Mouse (Mus musculus) limb, embryonic 13.5 days (tissue): ENCODE results near the gene Palm3. TPM values are rescaled to one million over a fixed set of nuclear protein-coding genes. Genes with fewer than 3 reads are reported as not detected.
"Not testable (repeated sequence)": the region's sequence is repeated elsewhere in the genome, so short reads cannot be mapped to it uniquely, and the experiment has no call there.

Experiments used
- ATAC-seq: fragments of 200-750 bp; cut with Nextera tagmentation; 2 replicates; pipeline ENCODE4 v1.8.0; 2017; ENCODE audit warnings: low read depth, moderate number of reproducible peaks, moderate TSS enrichment; ENCODE audit not compliant: low FRiP score
- H3K27ac ChIP-seq: fragments of 300-500 bp; sonication (generic); 2 replicates; pipeline ENCODE4 v1.5.1; 2015; ENCODE audit warnings: inconsistent platforms, mild to moderate bottlenecking, moderate library complexity
- H3K27me3 ChIP-seq: fragments of 300-500 bp; sonication (generic); 2 replicates; pipeline ENCODE4 v1.6.1; 2015; ENCODE audit warnings: mild to moderate bottlenecking, inconsistent platforms
- H3K36me3 ChIP-seq: fragments of 300-500 bp; sonication (generic); 2 replicates; pipeline ENCODE4 v1.6.1; 2015; ENCODE audit warnings: inconsistent platforms, mild to moderate bottlenecking, moderate library complexity
- H3K4me1 ChIP-seq: fragments of 300-500 bp; sonication (generic); 2 replicates; pipeline ENCODE4 v1.6.1; 2015; ENCODE audit warnings: inconsistent platforms
- H3K4me2 ChIP-seq: fragments of 300-500 bp; sonication (generic); replicated peaks from 2 replicates; pipeline ENCODE4 v1.6.1; 2015; ENCODE audit warnings: inconsistent platforms, mild to moderate bottlenecking, moderate library complexity
- H3K4me3 ChIP-seq: fragments of 300-500 bp; sonication (generic); 2 replicates; pipeline ENCODE4 v1.5.1; 2015; ENCODE audit warnings: moderate library complexity, mild to moderate bottlenecking, inconsistent platforms
- H3K9ac ChIP-seq: fragments of 300-500 bp; sonication (generic); 2 replicates; pipeline ENCODE4 v1.6.1; 2015; ENCODE audit warnings: mild to moderate bottlenecking, inconsistent platforms
- H3K9me3 ChIP-seq: fragments of 300-500 bp; sonication (generic); 2 replicates; pipeline ENCODE4 v1.6.1; 2016; ENCODE audit warnings: inconsistent platforms
- WGBS: fragments of 180-500 bp; shearing (Covaris S2); methylation state at CpG from one replicate; pipeline ENCODE4 v1.1.7; 2015; 5-methylcytosine and 5-hydroxymethylcytosine counted together
- polyA plus RNA-seq: library from polyadenylated mRNA; unstranded; fragments of >200 nt; fragmentation: Nextera tagmentation; extraction: Ambion mirVana; gene quantifications from 2 replicates; pipeline ENCODE4 v1.2.1, GENCODE M21; 2015

Gene Palm3
- polyA plus RNA-seq, 1 experiment from 2014 or later: 6.6 TPM

DNA sequence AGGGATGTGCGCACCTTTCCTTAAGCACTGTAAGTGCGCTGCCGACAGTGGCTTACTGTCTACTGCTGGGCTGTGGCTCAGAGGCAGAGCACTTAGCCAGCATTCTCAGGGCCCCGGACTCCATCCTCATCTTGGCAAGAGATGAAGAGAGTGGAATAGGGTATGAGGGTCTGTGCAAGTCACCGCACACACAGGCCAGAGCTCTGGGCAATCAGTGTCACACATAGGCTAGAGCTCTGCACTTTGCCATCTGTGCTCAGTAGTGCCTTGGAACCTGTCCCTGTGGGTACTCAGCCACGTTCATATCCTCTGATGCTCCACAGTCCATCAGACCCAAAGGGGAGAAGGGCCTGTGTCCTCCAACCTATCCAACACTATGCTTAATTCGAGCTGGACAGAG is 39.7 kb upstream of the Palm3 start:
- H3K9me3 ChIP-seq: no peaks in the 10 kb centered on the region
- 94% methylated on average over 7 of the region's 7 CpGs for WGBS
- no peaks in the 10 kb centered on the region for H3K27me3 ChIP-seq

DNA sequence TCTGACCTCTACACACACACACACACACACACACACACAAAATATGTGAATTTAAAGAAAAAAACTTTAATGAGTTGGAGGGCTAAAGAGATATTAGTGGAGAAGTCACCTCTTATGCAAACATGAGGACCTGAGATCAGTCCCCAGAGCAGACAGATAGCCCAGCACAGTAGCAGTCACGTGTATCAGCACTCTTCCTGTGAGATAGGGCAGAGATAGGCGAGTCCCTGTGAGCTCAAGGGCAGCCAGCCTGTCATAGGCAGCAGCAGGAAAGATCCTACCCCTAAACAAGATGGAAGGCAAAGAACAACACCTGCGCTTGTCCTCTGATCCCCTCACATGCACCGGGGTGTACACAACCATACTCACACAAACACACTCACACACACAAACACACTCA is 38.8 kb upstream of the Palm3 start:
- Histone ChIP-seq H3K27me3 (no peaks in the 10 kb centered on the region), H3K27ac (no peak overlapping the region), H3K9ac (no peak overlapping the region), H3K4me2 (no peak overlapping the region), H3K4me3 (no peak overlapping the region), H3K9me3 (no peaks in the 10 kb centered on the region), H3K36me3 (peaks cover 88% of the 10 kb centered on the region), H3K4me1 (peaks cover 11% of the 10 kb centered on the region)
- ATAC-seq: no peak
- WGBS: 91% methylated on average over 4 of the region's 4 CpGs

More for the DNA sequence above, 39.7 kb upstream of the Palm3 start:
- no peak for ATAC-seq
- Histone ChIP-seq H3K4me3 (no peak overlapping the region), H3K27ac (no peak overlapping the region), H3K4me1 (peaks cover 20% of the 10 kb centered on the region), H3K9ac (no peak overlapping the region), H3K4me2 (no peak overlapping the region), H3K36me3 (peaks cover 79% of the 10 kb centered on the region)

DNA sequence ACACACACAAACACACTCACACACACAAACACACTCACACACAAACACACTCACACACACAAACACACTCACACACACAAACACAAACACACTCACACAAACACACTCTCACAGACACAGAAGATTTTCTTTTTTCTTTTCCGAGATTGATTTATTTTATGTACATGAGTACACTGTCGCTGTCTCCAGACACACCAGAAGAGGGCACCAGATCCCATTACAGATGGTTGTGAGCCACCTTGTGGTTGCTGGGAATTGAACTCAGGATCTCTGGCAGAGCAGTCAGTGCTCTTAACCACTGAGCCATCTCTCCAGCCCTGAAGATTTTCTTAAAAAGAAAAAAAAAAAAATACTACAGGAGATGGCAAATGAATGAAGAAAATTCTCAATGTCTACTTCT is 38.0 kb upstream of the Palm3 start:
- not testable (repeated sequence) for H3K4me1 ChIP-seq, H3K4me3 ChIP-seq, H3K4me2 ChIP-seq, H3K9ac ChIP-seq, ATAC-seq, H3K9me3 ChIP-seq, H3K27me3 ChIP-seq, H3K27ac ChIP-seq
- peaks cover 92% of the 10 kb centered on the region for H3K36me3 ChIP-seq
- 88% methylated on average over 2 of the region's 2 CpGs for WGBS

DNA sequence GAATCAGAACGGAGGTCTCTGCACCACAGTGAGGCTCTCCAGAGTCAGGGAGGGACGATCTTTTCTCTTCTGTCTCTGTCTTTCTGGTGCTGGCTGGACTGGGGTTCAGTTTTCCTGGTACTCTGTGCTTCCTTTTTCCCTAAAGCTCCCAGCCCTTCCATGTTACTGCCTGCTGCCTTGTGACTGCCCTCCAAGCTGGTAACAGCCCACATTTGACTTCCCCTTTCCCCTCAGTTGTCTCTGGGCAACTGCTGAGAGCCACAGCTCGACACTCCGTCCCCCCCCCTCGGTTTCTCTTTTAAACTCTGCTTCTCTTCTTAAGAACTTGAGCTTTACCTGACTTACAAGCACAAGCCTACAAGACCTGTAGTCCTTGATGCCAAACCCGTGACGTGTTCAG is 32.0 kb upstream of the Palm3 start:
- H3K4me2 ChIP-seq: no peak overlapping the region
- H3K9ac ChIP-seq: no peak overlapping the region
- H3K36me3 ChIP-seq: peaks cover 93% of the 10 kb centered on the region
- H3K27me3 ChIP-seq: no peaks in the 10 kb centered on the region
- no peaks in the 10 kb centered on the region for H3K9me3 ChIP-seq
- H3K4me1 ChIP-seq: no peaks in the 10 kb centered on the region
- no peak for ATAC-seq
- 89% methylated on average over 7 of the region's 7 CpGs for WGBS
- H3K4me3 ChIP-seq: no peak overlapping the region
- no peak overlapping the region for H3K27ac ChIP-seq

DNA sequence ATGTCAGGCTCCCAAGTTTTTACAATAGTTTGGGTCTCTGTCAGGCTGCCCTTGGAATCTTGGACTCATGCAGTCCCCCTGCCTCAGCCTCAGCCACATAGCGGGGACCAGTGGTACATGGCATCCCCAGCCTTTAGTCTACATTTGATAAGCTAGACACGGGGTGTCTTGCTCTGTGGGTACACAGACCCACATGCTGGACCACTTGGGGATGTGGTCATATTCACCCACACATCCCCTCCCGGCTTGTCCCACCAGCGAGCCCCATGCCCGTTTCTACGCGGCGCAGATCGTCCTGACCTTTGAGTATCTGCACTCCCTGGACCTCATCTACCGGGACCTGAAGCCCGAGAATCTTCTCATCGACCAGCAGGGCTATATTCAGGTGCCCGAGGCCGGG is 31.1 kb upstream of the Palm3 start:
- Histone ChIP-seq H3K9ac (no peak overlapping the region), H3K4me2 (no peak overlapping the region), H3K4me3 (no peak overlapping the region), H3K9me3 (no peaks in the 10 kb centered on the region), H3K27me3 (no peaks in the 10 kb centered on the region), H3K27ac (no peak overlapping the region), H3K36me3 (peaks cover 93% of the 10 kb centered on the region), H3K4me1 (no peaks in the 10 kb centered on the region)
- no peak for ATAC-seq
- 94% methylated on average over 14 of the region's 14 CpGs for WGBS

DNA sequence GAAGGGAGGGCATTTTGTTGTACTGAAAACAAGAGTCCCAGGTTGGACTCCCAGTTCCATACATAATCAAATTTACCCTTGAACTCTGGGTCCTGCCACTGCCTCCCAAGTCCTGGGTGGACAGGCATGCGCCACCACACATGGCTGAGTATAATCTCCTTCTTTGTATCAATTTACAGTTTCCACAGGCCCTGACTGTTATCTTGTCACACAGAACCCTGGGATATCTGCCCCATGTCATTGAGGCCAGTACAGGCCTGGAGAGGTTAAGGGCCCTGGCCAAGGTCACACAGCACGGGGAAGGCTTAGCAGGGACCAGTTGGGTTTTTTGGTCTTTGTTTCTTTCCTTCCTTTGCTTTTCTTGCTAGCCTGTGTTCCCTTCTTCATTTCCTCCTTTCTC is 28.8 kb upstream of the Palm3 start:
- Histone ChIP-seq H3K36me3 (peaks cover 71% of the 10 kb centered on the region), H3K9me3 (no peaks in the 10 kb centered on the region), H3K27ac (no peak overlapping the region), H3K27me3 (no peaks in the 10 kb centered on the region), H3K4me2 (no peak overlapping the region), H3K9ac (no peak overlapping the region), H3K4me1 (peaks cover 8% of the 10 kb centered on the region), H3K4me3 (no peak overlapping the region)
- 83% methylated on average over 2 of the region's 2 CpGs for WGBS
- ATAC-seq: no peak

DNA sequence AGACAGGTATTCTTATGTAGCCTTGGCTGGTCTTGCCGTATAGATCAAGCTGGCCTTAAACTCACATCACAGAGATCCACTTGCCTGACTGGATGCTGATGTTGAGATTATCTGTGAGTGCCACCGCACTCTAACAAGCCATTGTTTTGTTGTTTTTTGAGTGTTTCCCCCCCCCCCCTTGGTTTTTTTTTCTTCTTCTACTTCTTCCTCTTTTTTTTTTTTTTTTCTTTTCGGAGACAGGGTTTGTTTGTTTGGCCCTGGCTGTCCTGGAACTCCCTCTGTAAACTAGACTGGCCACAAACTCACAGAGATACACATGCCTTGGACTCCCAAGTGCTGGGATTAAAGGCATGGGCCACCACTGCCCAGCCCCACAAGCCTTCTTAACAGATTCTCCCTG is 27.2 kb upstream of the Palm3 start:
- no peak overlapping the region for H3K27ac ChIP-seq
- no peak for ATAC-seq
- peaks cover 12% of the 10 kb centered on the region for H3K4me1 ChIP-seq
- no peaks in the 10 kb centered on the region for H3K9me3 ChIP-seq
- H3K9ac ChIP-seq: no peak overlapping the region
- no peak overlapping the region for H3K4me2 ChIP-seq
- H3K4me3 ChIP-seq: no peak overlapping the region
- WGBS: 85% methylated on average over 3 of the region's 3 CpGs
- no peaks in the 10 kb centered on the region for H3K27me3 ChIP-seq
- H3K36me3 ChIP-seq: peaks cover 57% of the 10 kb centered on the region

- peak overlapping the region; percentile 85 for H3K4me2 ChIP-seq
- peak overlapping the region; percentile 95 for H3K9ac ChIP-seq
- 0 out of 2 replicates have a peak, but pooled peaks cover 7% of the 10 kb centered on the region for H3K27me3 ChIP-seq
- peak overlapping the region; percentile 98; the same call in 1 of the 2 replicates for H3K27ac ChIP-seq
- 12% methylated on average over 12 of the region's 12 CpGs for WGBS
- ATAC-seq: no peak
- no peaks in the 10 kb centered on the region for H3K9me3 ChIP-seq
- H3K4me3 ChIP-seq: peak overlapping the region; percentile 78
- peaks cover 54% of the 10 kb centered on the region for H3K36me3 ChIP-seq
- H3K4me1 ChIP-seq: peaks cover 29% of the 10 kb centered on the region
These were observed 25.3 kb upstream of the Palm3 start for GRCm38 (mm10) chr8:83995973-83996372.

DNA sequence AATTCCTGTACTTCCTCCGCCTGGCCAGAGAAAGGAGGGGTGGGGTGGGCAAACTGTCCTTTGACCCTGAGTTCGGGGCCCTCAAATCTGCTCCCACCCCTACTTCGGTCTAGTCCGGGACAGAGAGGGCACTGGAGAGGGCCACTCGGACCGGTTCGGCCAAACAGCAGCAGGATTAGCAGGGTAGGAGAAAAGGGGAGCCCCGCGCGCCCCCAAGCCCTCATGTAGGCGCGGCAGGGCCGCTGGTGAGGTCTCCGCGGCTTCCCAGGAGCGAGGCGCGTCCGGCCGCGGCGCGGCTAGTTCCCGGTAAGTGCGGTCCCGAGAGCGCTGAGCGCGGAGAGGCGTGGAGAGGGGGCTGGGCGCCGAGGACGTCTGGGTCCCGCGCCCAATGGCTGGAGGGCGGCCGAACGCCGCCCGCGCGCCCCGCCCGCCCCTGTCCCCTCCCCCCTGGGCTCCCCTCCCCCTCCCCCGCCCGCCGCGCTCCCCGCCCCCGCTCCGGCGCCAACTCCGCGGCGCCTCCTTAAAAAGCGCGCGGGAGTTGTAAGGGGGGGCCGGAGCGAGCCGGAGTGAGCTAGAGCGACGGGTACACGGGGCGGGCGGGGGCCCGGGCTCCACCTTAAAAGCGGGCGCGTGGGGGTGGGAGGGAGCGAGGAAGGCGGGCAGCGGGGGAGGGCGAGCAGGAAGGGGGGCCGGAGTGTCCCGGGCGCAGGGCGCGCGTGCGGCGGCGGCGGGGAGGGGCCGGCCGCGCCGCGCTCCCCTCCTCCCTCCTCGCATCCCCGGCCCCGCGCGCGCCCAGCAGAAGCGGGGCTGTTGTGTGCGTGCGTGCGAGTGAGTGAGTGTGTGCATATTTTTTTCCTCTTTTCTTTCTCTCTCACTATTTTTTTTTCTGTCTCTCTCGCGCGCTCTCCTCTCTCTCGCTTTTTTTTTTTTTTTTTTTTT is 24.4 kb upstream of the Palm3 start:
- H3K4me2 ChIP-seq: peak overlapping the region; percentile 85
- peak; percentile 79 for ATAC-seq
- H3K27ac ChIP-seq: peak overlapping the region; percentile 98
- H3K4me3 ChIP-seq: peak overlapping the region; percentile 78
- peaks cover 38% of the 10 kb centered on the region for H3K4me1 ChIP-seq
- H3K9ac ChIP-seq: peak overlapping the region; percentile 95
- no peaks in the 10 kb centered on the region for H3K9me3 ChIP-seq
- H3K36me3 ChIP-seq: peaks cover 54% of the 10 kb centered on the region
- H3K27me3 ChIP-seq: 0 out of 2 replicates have a peak, but pooled peaks cover 12% of the 10 kb centered on the region
- 0% methylated on average over 38 of the region's 103 CpGs for WGBS

- WGBS: under 1% methylated on average over 56 of the region's 112 CpGs
- H3K9ac ChIP-seq: peak within 1 kb of the TSS; percentile 95
- H3K9me3 ChIP-seq: no peaks in the 10 kb centered on the region
- peak; percentile 18; the same call in 1 of the 2 replicates for ATAC-seq
- peaks cover 52% of the 10 kb centered on the region for H3K36me3 ChIP-seq
- H3K4me2 ChIP-seq: peak within 1 kb of the TSS; percentile 85
- H3K4me3 ChIP-seq: peak within 1 kb of the TSS; percentile 78
- H3K4me1 ChIP-seq: peaks cover 39% of the 10 kb centered on the region
- H3K27me3 ChIP-seq: 0 out of 2 replicates have a peak, but pooled peaks cover 12% of the 10 kb centered on the region
- peak within 1 kb of the TSS; percentile 98 for H3K27ac ChIP-seq
These were observed 23.6 kb upstream of the Palm3 start, which contains the start of gene Samd1 for GRCm38 (mm10) chr8:83997511-83998141. Gene Samd1 (plus strand): TSS chr8:83997672.

DNA sequence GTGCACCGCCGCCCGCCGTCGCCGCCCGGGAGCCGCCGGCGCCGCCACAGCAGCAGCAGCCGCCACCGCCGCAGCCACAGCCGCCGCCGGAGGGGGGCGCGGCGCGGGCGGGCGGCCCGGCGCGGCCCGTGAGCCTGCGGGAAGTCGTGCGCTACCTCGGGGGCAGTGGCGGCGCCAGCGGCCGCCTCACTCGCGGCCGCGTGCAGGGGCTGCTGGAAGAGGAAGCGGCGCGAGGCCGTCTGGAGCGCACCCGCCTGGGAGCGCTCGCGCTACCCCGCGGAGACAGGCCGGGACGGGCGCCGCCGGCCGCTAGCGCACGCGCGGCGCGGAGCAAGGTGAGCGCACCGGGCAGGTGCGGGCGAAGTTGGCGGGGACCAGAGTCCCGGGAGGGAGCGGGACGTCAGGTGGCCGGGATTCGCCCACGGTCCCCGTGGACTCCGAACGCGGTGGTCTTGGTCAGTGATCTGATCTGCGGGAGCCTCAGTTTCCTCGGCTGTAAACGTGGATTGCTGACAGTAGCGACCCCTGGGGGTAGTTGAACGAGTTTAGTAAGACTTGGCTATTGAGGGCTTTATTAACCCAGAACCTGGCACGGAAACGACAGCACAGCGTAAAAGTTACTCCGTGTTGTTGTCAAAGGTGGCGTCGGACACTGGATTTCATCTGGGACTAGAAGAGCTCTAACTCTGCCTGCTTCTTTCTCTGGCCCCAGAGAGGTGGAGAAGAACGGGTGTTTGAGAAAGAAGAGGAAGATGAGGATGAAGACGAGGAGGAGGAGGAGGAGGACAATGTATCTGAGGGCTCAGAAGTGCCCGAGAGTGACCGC is 22.8 kb upstream of the Palm3 start:
- H3K9ac ChIP-seq: peak overlapping the region; percentile 82
- 1% methylated on average over 70 of the region's 92 CpGs for WGBS
- H3K4me3 ChIP-seq: peak overlapping the region; percentile 75
- 0 out of 2 replicates have a peak, but pooled peaks cover 12% of the 10 kb centered on the region for H3K27me3 ChIP-seq
- peak overlapping the region; percentile 87 for H3K27ac ChIP-seq
- H3K4me2 ChIP-seq: peak overlapping the region; percentile 85
- ATAC-seq: no peak
- H3K4me1 ChIP-seq: peaks cover 46% of the 10 kb centered on the region
- H3K9me3 ChIP-seq: no peaks in the 10 kb centered on the region
- peaks cover 53% of the 10 kb centered on the region for H3K36me3 ChIP-seq
